Mouse (Mus musculus) thymus, postnatal 36 days (tissue): ENCODE results near the gene Dcdc2b.

Experiments
- DNase-seq, 2 experiments: peaks; one replicate each; pipeline ENCODE4 v3.0.0; 2022; ENCODE audit warnings: mixed read lengths in 2 of 2

Dcdc2b gene

GRCm38 (mm10) chr4:129621283-129621841, 7.3 kb upstream of the Dcdc2b start:
- DNase-seq: no peak

GRCm38 (mm10) chr4:129620419-129621282, 6.6 kb upstream of the Dcdc2b start:
- DNase-seq: no peak

- DNase-seq: peak; percentile 94 to 97
These were observed 5.0 kb upstream of the Dcdc2b start, which contains the start of gene Iqcc for GRCm38 (mm10) chr4:129618786-129619691. TSS of gene Iqcc (minus strand) at chr4:129619099.

- no peak for DNase-seq
These were observed 4.0 kb upstream of the Dcdc2b start for GRCm38 (mm10) chr4:129618031-129618430.

GRCm38 (mm10) chr4:129617121-129617641, 3.1 kb upstream of the Dcdc2b start:
- DNase-seq: no peak

- no peak for DNase-seq
These were observed 2.6 kb upstream of the Dcdc2b start for GRCm38 (mm10) chr4:129616631-129617030.

GRCm38 (mm10) chr4:129615801-129616290, 1.8 kb upstream of the Dcdc2b start:
- DNase-seq: no peak

- DNase-seq: no peak
These were observed 3.6 kb downstream of the Dcdc2b start for GRCm38 (mm10) chr4:129610472-129610871.

GRCm38 (mm10) chr4:129610026-129610425, 4.0 kb downstream of the Dcdc2b start:
- peak; percentile 79 to 89 for DNase-seq

- peak; percentile 39 to 58 for DNase-seq
These were observed 4.9 kb downstream of the Dcdc2b start for GRCm38 (mm10) chr4:129609139-129609631.

GRCm38 (mm10) chr4:129608426-129609025, 5.5 kb downstream of the Dcdc2b start:
- DNase-seq: peak; percentile 77 to 82

GRCm38 (mm10) chr4:129600233-129601158, 13.6 kb downstream of the Dcdc2b start, which contains the start of the genes Eif3i and Tmem234:
TSS of gene Eif3i (minus strand) at chr4:129600648.
TSS of gene Tmem234 (plus strand) at chr4:129600668.
- peak; percentile 82 to 88 for DNase-seq

- no peak for DNase-seq
These were observed 25.2 kb downstream of the Dcdc2b start for GRCm38 (mm10) chr4:129588865-129589264.

GRCm38 (mm10) chr4:129586943-129587342, 27.1 kb downstream of the Dcdc2b start:
- DNase-seq: no peak

- no peak for DNase-seq
These were observed 28.3 kb downstream of the Dcdc2b start for GRCm38 (mm10) chr4:129585773-129586172.

GRCm38 (mm10) chr4:129584884-129585608, 29.0 kb downstream of the Dcdc2b start:
- peak; percentile 89 to 92 for DNase-seq

GRCm38 (mm10) chr4:129584370-129584769, 29.7 kb downstream of the Dcdc2b start:
- DNase-seq: no peak

- DNase-seq: no peak
These were observed 31.8 kb downstream of the Dcdc2b start for GRCm38 (mm10) chr4:129582251-129582650.

- peak; percentile 61 to 78 for DNase-seq
These were observed 33.7 kb downstream of the Dcdc2b start for GRCm38 (mm10) chr4:129580347-129580746.

- no peak for DNase-seq
These were observed 35.6 kb downstream of the Dcdc2b start, which contains the start of gene Fam167b for GRCm38 (mm10) chr4:129578466-129578865. TSS of gene Fam167b (minus strand) at chr4:129578549.
